Mouse (Mus musculus): ENCODE results near the gene Nog. TPM values are rescaled to one million over a fixed set of nuclear protein-coding genes. Genes with fewer than 3 reads are reported as not detected.

Gene Nog
- polyA plus RNA-seq, 1 experiment from 2014 or later, result 2.5 TPM

DNA sequence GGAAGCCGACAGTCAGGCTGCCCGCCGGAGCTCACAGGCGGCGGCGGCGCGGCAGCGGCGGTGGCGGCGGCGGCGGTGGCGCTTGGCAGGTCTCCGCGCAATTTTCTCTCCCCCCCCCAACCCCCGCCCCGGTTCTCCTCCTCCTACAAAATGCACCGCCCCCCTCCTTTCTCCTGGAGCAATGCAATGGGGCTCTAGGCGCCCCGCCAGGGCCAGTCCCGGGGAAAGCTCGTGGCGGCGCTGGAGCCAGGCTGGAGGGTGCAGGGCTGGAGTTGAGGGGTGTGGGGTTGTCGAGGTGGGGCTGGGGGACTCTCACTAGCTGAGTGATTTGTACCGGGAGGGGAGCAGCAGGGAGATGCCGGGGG, 666 bp upstream of the Nog start:
- H3K27me3 ChIP-seq (ENCODE audit: insufficient read depth, poor library complexity, severe bottlenecking), result peaks cover 25% of the 10 kb centered on the region
- H3K4me1 ChIP-seq, result peaks cover 50% of the 10 kb centered on the region
- peak; percentile 84 for DNase-seq (ENCODE audit: low spot score)
- WGBS, result under 1% methylated on average over 26 of the region's 29 CpGs
- H3K4me3 ChIP-seq, result peak overlapping the region; percentile 80
- no peaks in the 10 kb centered on the region for H3K36me3 ChIP-seq
- peak overlapping the region; percentile 90 for H3K27ac ChIP-seq
- no peaks in the 10 kb centered on the region for H3K9me3 ChIP-seq

DNA sequence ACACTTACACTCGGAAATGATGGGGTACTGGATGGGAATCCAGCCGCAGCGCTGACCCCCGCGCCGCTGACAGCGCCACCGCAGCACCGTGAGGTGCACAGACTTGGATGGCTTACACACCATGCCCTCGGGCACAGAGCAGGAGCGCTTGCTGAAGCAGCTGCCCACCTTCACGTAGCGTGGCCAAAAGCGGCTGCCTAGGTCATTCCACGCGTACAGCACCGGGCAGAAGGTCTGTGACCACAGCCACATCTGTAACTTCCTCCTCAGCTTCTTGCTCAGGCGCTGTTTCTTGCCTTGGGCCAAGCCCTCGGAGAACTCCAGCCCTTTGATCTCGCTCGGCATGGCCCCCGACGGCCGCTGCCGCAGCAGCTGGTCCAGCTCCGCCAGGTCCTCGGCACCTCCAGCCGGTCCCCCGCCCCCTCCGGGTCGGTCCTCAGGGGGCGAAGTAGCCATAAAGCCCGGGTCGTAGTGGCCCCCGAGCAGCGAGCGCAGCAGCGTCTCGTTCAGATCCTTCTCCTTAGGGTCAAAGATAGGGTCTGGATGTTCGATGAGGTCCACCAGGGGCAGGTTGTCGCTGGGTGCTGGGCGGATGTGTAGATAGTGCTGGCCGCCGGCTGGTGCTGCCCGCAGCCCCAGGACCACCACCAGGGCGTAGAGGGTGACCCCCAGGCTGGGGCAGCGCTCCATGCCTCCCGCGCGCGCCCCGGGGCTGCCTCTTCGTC, 639 bp downstream of the Nog start:
- Histone ChIP-seq H3K4me1 (peaks cover 48% of the 10 kb centered on the region), H3K9me3 (no peaks in the 10 kb centered on the region), H3K36me3 (no peaks in the 10 kb centered on the region), H3K4me3 (peak overlapping the region; percentile 80), H3K27me3 (ENCODE audit: insufficient read depth, poor library complexity, severe bottlenecking) (peaks cover 25% of the 10 kb centered on the region), H3K27ac (peak overlapping the region; percentile 90)
- WGBS, result under 1% methylated on average over 53 of the region's 53 CpGs
- no peak for DNase-seq (ENCODE audit: low spot score)

DNA sequence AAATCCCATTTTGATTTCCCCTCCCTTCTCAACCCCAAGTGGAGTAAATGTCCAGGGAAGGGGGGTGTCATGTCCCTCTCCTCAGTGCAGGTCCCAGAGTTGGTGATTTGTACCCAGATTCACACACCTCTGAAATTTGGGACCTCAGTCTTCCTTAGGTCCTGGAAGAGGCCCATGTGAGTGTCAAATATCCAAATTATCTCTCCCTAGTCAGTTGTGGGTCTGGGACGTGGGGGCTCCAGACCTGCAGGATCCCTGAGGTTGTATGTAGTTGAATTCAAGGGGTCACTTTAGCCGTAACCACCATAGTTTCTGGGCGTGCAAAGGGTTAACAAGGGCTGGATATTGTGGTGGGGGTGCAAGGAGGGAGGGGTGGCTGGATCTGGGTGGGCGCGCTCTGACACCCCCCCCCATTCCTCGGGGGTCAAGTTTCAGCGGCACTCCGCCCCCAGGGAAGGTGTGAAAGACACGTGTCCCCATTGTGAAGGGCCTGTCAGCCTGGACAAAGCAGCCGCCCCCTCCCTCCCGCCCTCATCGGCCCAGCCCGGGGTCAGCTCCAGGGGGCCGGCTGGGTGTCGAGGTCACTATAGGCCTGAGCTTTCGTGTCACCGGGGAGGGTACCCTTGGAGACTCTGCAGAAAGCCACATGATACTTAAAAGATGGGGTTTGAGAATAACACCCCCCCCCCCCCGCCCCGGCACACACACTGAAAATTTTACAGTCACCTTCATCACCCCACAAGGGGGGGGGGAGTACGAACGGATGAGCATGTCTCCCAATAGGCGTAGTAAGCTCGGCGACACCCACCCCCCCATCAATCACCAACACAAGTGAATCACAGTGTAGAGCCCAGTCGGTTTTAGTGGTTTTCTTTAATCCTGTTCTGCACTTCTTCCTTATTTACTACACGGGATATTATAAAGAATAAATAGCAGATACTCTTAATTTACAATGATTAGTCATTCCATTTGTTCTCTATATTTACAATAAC, 2.1 kb downstream of the Nog start:
- Histone ChIP-seq H3K36me3 (no peaks in the 10 kb centered on the region), H3K27ac (peak overlapping the region; percentile 83), H3K9me3 (no peaks in the 10 kb centered on the region), H3K4me1 (peaks cover 48% of the 10 kb centered on the region), H3K27me3 (ENCODE audit: insufficient read depth, poor library complexity, severe bottlenecking) (peaks cover 36% of the 10 kb centered on the region), H3K4me3 (peak overlapping the region; percentile 80)
- DNase-seq (ENCODE audit: low spot score), result no peak
- 2% methylated on average over 26 of the region's 26 CpGs for WGBS

DNA sequence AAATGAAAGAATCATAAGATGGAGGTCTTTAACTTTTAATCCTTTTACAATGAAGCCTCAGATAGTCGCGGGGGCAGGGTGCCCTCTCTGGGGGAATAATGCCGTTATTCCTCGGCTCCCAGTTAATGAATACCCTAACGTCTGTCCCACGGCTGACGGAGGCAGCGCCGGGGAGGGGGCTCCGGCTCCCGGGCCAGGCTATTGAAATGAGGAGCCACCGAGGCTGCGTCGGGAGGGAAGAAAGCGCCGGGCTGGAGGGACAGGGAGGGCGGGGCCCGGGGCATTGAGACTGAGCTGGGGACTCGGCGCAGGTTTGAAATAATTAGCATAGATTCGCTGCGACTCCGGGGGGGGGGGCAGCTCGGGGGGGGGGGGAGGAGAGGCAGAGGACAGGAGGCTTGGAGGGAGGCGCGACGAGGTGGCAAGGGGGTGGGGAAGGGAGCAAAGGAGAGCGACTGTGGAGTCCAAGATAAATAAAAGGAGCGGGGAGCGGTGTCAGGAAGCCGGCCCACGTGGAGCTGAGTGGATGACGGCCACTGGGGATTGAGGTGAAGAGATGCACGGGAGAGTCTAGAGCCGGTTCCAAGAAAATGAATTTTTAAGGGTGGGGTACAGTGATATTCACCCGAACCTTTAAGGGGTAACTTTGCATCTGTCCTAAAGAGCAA, 2.9 kb downstream of the Nog start:
- under 1% methylated on average over 31 of the region's 36 CpGs for WGBS

DNA sequence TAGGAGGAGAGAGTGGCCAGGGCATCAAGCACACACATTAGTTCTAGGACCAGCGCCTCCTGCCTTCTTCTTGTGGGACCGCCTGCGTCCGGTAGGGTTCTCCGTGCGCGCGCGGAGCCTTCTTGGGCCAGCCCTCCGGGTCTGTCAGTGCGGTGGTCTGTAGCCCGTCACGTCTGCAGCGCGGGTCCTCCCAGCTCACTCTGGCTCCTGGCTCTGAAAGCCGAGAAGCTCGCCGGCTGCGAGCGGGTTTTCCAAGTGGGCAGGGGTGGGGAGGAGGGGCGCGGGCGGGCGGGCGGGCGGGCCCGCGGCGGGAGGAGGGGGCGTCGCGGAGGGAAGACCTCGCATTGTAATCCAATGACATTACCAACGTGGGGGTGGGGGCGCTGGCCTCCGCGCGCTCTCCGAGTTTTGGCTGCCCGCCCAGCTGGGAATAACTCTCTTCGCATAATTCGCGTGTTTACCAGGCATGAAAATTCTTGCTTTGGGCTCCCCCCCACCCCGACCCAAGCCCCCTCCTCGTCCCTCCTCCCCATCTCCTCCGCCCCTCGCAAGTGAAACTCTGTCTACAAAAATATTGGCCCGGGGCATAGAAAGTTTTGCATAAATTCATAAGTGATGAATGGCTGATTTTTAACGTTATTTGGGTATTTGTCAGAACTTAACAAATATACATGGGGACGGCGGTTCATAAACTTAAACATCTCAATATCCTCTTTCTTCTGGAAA, 3.7 kb downstream of the Nog start:
- DNase-seq (ENCODE audit: low spot score), result peak; percentile 92
- Histone ChIP-seq H3K9me3 (no peaks in the 10 kb centered on the region), H3K36me3 (no peaks in the 10 kb centered on the region), H3K4me3 (peak overlapping the region; percentile 80), H3K27ac (peak overlapping the region; percentile 83), H3K4me1 (peaks cover 48% of the 10 kb centered on the region), H3K27me3 (ENCODE audit: insufficient read depth, poor library complexity, severe bottlenecking) (peaks cover 37% of the 10 kb centered on the region)
- WGBS, result under 1% methylated on average over 49 of the region's 51 CpGs

More for the DNA sequence above, 2.9 kb downstream of the Nog start:
- H3K9me3 ChIP-seq, result no peaks in the 10 kb centered on the region
- H3K4me1 ChIP-seq, result peaks cover 48% of the 10 kb centered on the region
- DNase-seq (ENCODE audit: low spot score), result peak; percentile 89
- H3K4me3 ChIP-seq, result peak overlapping the region; percentile 80
- H3K27ac ChIP-seq, result peak overlapping the region; percentile 83
- peaks cover 37% of the 10 kb centered on the region for H3K27me3 ChIP-seq (ENCODE audit: insufficient read depth, poor library complexity, severe bottlenecking)
- H3K36me3 ChIP-seq, result no peaks in the 10 kb centered on the region

DNA sequence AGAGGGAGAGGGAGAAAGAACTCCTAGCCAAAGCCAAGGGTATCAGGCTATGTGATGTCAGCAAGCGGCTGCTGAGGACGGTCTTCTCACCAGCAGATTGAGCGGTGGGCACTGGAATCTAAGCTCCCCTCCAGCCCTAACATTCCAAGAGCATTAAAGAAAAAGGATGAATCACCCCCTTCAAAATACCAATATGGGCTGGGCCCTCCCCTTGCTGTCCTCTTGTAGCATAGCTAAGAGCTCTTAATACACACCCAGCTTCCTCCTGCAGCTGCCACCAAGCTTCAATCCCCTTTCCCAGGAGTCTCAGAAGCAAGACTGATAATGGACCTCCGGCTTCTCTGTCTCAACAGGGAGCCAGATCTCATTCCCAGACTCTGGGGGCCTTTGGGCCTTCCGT, 4.6 kb downstream of the Nog start:
- DNase-seq (ENCODE audit: low spot score), result no peak

DNA sequence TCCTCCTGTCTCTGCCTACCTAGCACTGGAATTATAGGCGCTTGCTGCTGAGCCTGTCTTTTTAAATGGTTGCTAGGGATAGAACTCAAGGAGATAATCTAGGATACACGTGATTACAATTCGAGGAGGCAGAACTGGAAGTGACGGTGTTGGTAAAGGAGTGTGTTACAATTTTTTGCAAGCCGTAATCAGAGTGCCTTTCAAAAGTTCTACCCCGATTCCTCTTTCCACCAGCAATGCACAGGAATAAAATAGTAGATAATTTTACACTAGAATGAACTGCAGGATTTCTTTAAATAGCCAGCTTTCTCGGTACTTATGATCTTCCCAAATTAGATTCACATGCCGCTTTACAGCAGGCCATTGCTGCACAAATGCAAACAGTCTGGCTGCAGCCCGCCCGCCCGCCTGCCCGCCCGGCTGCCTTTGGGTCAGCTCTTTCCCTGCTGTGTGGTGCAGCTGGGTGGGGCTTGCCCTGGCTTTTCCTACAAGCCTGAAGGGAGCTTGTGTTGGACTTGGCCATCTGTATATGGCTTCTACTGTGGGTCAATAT, 32.2 kb downstream of the Nog start:
- 83% methylated on average over 13 of the region's 13 CpGs for WGBS
- no peak for DNase-seq (ENCODE audit: low spot score)
- Histone ChIP-seq H3K9me3 (no peaks in the 10 kb centered on the region), H3K27me3 (ENCODE audit: insufficient read depth, poor library complexity, severe bottlenecking) (no peaks in the 10 kb centered on the region), H3K4me3 (no peak overlapping the region), H3K36me3 (no peaks in the 10 kb centered on the region), H3K4me1 (no peaks in the 10 kb centered on the region), H3K27ac (no peak overlapping the region)

More for the DNA sequence above, 4.6 kb downstream of the Nog start:
- no peaks in the 10 kb centered on the region for H3K36me3 ChIP-seq
- H3K27ac ChIP-seq, result peak overlapping the region; percentile 83
- H3K9me3 ChIP-seq, result no peaks in the 10 kb centered on the region
- 27% methylated on average over 5 of the region's 5 CpGs for WGBS
- peak overlapping the region; percentile 80 for H3K4me3 ChIP-seq
- peaks cover 37% of the 10 kb centered on the region for H3K27me3 ChIP-seq (ENCODE audit: insufficient read depth, poor library complexity, severe bottlenecking)
- H3K4me1 ChIP-seq, result peaks cover 40% of the 10 kb centered on the region

DNA sequence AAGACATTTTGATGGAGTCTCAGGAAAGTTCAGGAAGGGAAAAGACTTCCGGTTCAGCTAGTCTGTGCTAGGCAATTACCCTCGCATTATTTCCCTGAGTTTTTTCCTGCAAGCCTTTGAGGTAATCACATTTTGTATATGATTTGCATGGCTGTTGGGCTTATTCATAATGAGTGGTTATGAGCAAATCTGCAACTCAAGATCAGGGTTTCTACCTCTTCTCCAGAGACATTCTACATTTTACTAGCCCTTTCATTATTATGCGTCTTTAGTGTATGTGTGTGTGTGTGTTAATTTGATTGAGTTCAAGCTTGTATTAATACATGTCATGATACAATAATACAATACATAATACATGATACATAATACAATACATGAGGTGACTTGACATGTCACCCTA, 34.6 kb downstream of the Nog start:
- Histone ChIP-seq H3K9me3 (no peaks in the 10 kb centered on the region), H3K4me1 (peaks cover 9% of the 10 kb centered on the region), H3K4me3 (no peak overlapping the region), H3K36me3 (no peaks in the 10 kb centered on the region), H3K27me3 (ENCODE audit: insufficient read depth, poor library complexity, severe bottlenecking) (no peaks in the 10 kb centered on the region), H3K27ac (no peak overlapping the region)
- 93% methylated on average over 3 of the region's 3 CpGs for WGBS
- no peak for DNase-seq (ENCODE audit: low spot score)

DNA sequence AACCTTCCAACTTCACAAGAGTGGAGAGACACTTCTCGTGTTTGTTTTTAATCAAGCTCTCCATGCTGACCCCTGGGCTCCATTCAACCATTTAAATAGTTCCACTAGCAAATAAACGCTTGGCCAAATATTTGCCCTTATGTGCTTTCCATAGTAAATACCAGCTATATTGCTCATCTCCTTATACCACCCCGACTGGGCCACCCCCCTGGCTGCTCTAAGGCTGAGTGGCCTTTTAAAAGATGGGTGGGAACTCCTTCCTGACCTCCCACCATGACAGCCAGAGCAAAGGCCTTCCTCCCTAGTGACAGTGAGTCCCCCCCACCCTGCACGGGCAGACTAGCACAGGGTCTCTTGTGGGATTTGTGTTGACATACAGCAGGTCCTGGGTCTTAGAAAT, 37.1 kb downstream of the Nog start:
- Histone ChIP-seq H3K27ac (no peak overlapping the region), H3K36me3 (no peaks in the 10 kb centered on the region), H3K9me3 (no peaks in the 10 kb centered on the region), H3K4me1 (peaks cover 9% of the 10 kb centered on the region), H3K27me3 (ENCODE audit: insufficient read depth, poor library complexity, severe bottlenecking) (no peaks in the 10 kb centered on the region), H3K4me3 (no peak overlapping the region)
- DNase-seq (ENCODE audit: low spot score), result no peak
- WGBS, result 62% methylated on average over 4 of the region's 4 CpGs

DNA sequence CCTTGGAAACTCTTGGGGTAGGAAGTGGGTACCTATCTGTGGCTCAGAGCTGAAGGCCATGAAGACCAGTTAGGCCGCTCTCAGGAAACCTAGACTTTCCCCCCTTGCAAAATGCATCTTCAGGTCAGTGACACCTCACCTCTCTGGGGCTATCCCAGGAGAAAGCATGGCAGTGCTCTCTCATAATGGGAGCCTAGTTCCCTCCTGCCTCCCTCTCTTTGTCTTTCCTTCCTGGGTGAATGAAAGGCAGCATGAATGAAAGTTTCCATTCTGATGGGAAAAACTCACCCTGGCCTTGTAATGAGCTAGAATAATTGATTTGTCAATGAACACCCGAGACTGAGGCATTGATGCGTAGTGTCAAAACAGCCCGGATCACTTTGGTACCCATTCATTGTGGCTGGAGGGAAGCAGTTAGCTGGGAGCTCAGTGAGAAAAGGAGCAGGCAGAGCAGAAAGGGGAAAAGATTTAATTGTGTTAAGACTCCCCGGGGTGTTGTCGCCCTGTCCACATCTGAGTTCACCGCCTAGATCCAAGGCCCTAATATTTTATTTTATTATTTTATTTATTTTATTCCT, 42.7 kb downstream of the Nog start:
- Histone ChIP-seq H3K36me3 (no peaks in the 10 kb centered on the region), H3K4me3 (no peak overlapping the region), H3K4me1 (peaks cover 20% of the 10 kb centered on the region), H3K27ac (no peak overlapping the region), H3K27me3 (ENCODE audit: insufficient read depth, poor library complexity, severe bottlenecking) (no peaks in the 10 kb centered on the region), H3K9me3 (no peaks in the 10 kb centered on the region)
- WGBS, result 87% methylated on average over 7 of the region's 7 CpGs
- no peak for DNase-seq (ENCODE audit: low spot score)

DNA sequence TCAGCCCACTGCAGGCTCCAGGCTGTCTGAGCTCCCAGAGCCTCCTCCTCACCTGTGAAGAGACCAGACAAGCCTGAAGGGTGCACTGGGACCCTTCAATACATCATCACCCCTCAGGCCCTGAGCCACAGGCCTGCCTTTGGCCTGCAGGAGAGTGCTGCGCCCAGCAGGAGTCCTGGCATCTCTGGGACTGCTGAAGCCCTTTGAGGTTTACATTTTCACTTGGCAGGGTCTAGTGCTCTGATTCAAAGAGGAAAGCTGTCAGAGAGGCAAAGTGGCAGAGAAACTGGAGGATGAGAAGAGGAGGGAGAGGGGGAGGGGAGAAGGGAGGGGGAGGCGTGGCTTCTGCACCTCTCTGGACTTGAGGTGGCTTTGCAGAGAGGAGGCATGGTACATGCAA, 44.2 kb downstream of the Nog start:
- Histone ChIP-seq H3K9me3 (no peaks in the 10 kb centered on the region), H3K4me3 (no peak overlapping the region), H3K27me3 (ENCODE audit: insufficient read depth, poor library complexity, severe bottlenecking) (no peaks in the 10 kb centered on the region), H3K4me1 (peaks cover 24% of the 10 kb centered on the region), H3K27ac (0 out of 2 replicates have a peak overlapping the region, but pooled peaks have one; percentile 36), H3K36me3 (no peaks in the 10 kb centered on the region)
- 38% methylated on average over 2 of the region's 2 CpGs for WGBS
- no peak for DNase-seq (ENCODE audit: low spot score)

DNA sequence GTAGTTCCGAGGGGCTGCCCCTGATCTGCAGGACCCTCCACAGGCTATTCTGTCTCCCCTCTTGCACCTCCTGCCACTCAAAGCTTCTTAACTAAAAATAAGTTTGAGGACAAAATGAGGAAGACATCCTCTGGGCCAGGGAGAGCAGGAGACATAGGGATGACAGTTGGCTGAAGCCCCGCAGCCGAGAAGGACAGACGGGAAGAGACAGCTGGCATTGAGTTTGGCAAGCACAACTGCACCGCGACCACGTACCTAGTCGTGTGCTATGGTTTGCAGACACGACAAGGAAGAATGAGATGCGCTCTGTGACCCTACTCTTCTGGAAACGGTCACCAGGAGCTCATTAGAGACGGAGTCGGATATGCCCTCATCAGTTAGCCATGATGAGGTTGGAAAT, 48.2 kb downstream of the Nog start:
- Histone ChIP-seq H3K27ac (0 out of 2 replicates have a peak overlapping the region, but pooled peaks have one; percentile 67), H3K4me1 (peaks cover 27% of the 10 kb centered on the region), H3K27me3 (ENCODE audit: insufficient read depth, poor library complexity, severe bottlenecking) (no peaks in the 10 kb centered on the region), H3K9me3 (peaks cover 4% of the 10 kb centered on the region), H3K36me3 (no peaks in the 10 kb centered on the region), H3K4me3 (no peak overlapping the region)
- no peak for DNase-seq (ENCODE audit: low spot score)
- 74% methylated on average over 13 of the region's 13 CpGs for WGBS
